Mouse (Mus musculus) embryo, embryonic 10 days (tissue): ENCODE results near the gene Primpol.

ENCODE experiments used
- DNase-seq: peaks from one replicate; pipeline ENCODE4 v3.0.0-alpha.2; 2015; ENCODE audit warnings: low spot score

Gene Primpol

DNA sequence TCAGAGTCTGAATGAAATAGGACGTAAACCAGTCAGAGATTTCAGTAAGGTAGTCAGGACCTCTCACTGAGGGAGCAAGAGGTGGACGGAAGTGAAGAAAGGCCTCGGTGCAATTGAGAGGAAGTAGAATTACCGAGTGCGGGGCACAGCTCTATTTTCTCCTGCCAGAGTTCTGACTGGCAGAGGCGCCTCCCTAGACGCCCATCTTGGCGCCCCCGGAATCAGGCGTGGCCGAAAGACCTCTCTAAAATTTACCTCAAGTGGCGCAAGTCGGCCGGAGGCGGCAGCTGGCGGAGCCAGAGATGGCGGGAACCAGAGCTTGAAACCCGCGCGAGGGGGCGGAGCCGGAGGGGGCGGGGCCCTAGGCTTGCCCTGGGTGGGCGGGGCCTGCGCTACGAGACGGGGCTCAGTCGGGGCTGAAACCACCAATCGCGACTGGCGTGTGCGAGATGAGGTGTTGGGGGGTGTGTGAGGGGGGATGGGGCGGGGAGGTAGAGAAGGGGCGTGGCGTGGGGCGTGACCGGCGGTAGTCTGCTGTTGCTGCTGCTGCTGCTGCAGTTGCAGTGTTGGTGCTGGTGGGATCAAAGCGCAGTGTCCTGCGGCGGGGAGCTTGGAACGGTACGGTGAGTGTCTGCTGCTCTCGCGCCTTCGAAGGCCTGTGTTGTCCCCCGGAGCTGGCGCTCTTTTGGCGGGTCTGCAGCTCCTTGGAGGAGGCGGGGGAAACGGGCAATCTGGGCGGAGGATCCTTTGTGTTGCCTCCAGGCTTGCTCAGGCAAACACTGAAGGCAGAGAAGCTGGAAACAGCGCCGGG, at the start of gene Primpol, which contains the start of gene Casp3:
Primpol (minus strand) TSS at position 334 of the 811 bp plus-strand sequence.
Casp3 (plus strand) TSS at position 413 of the 811 bp plus-strand sequence.
- DNase-seq, result peak; percentile 97

DNA sequence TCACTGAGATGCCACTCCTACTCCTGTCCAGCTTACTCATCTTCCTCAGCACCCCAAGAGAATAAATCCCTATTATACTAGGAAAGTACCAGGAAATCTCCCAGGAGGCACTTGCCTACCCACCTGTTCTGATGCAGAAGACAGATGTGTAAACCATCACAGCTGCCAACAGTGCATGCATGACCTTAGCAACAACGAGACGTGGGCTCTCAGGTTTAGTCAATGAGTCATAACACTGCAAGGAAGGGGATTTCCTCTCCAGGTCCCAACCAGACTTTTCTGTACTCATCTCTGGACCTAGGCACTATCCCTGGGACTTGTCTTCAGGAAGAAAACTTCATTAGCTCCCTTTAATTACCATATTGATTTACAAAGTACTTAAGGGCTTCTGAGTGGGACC, 38.9 kb upstream of the Primpol start:
- DNase-seq, result no peak

DNA sequence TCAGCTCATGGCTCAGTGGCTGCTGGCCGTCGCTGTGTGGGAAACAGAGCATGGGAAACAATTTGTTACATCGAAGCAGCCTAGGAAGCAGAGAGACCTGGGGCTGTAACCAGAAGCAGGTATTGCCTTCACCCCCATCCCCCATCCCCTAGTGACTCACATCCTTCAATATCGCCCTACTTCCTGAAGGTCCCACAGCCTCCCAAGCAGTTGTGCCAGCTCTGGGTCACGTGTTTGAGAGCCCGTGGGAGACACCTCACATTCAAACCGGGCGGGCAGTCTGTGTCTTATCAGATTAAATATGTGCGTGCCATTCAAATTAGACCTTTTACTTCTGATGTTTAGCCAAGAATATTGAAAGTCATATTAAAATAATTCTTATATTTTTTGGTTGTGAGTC, 34.9 kb upstream of the Primpol start:
- no peak for DNase-seq

DNA sequence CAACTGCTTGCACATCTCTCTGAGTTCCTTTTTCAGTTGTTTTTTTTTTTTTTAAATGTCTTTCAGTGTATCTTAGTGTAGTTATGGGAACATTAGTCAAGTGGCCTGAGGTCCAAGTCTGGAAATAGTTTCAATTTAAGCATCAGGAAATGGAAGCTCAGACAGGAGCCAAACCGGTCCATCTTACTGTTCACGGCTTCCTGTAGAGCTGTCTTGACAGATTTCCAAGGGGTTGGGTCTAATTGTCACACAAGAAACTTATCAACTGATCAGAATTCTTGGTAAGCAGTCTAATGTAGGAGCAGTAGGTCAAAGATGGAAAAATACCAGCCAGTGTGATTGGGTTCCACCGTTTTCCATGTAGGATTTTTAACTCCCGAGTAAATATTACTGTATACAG, 31.4 kb upstream of the Primpol start:
- no peak for DNase-seq

GRCm38 (mm10) chr8:46641272-46641671, 24.3 kb upstream of the Primpol start:
- DNase-seq, result no peak

GRCm38 (mm10) chr8:46639852-46640251, 22.8 kb upstream of the Primpol start:
- DNase-seq, result no peak

DNA sequence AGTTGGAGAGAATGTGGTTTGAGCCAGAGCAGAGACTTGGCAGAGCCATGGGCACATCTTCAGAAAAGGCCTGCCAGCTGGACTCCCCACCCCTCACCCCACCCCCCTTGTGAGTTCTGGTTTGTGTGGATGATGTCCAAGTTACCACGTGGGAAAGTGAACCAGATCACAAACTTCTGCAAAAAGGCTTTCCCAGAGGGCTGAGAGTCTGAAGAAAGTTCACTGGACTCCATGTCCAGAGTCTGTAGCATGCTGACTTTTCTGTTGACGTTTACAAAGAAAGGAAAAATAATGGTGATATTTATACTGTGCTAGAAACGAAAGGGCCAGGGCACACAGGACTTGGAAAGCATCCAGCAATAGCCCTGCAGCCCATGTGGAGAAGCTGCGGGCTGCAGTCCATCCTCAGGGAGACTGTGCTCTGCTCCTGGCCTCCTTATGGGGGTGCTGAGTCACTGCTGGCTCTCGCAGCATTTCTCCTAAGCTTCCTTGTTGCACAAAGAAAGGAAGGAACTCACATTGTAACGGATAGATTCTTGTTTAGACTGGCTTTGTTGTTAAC, 22.1 kb upstream of the Primpol start:
- DNase-seq, result peak; percentile 13

DNA sequence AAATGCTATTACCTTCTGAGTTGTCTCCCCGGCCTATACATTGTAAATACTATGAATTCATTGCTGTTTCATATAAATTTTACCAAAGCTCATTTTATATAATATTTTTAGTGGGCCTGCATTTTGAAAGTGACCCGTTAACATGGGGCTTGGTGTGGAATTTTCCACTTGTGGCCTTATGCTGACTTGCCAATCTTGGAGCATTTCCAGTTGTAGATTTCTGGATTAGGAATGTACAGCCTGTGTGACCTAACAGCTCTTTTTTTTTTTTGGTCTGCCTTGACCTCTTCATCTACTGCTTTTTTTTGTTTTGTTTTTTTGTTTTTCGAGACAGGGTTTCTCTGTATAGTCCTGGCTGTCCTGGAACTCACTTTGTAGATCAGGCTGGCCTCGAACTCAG, 13.9 kb upstream of the Primpol start:
- DNase-seq, result no peak

DNA sequence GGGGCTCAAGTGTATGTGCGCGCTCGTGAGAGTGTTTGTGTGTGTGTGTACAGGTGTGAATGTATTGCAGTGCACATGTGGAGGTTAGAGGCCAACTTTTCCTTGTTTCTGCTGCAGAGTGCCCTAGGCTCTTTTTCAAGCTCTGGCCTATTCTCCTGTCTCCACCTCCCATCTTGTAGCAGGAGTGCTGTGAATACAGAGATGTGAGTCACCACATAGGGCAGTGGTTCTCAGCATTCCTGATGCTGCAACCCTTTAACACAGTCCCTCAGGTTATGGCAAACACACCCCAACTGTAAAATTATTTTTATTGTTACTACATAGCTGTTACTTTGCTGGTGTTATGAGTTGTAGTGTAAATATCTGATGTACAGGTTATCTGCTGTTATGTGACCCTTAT, 13.4 kb upstream of the Primpol start:
- DNase-seq, result no peak

- no peak for DNase-seq
Observed at GRCm38 (mm10) chr8:46628645-46629044, 11.6 kb upstream of the Primpol start.

DNA sequence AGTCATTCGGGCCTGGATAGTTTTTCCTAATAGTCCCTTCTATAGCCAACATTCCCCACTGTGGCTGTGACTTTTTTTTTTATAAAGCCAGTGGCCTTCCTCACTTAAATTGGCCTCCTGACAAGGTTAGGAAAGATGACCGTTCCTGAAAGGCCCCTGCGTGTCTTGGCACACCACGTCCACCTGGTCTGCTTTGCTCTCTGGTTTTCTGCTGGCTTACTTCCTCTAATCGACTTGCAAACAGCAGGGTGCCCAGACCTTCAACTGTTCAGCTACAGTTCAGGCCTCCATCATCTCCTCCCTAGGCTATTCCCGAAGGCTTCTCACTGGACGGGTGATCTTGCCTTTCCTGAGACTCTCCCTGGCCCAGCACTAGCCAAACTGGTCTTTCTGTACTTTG, 10.9 kb upstream of the Primpol start:
- no peak for DNase-seq

DNA sequence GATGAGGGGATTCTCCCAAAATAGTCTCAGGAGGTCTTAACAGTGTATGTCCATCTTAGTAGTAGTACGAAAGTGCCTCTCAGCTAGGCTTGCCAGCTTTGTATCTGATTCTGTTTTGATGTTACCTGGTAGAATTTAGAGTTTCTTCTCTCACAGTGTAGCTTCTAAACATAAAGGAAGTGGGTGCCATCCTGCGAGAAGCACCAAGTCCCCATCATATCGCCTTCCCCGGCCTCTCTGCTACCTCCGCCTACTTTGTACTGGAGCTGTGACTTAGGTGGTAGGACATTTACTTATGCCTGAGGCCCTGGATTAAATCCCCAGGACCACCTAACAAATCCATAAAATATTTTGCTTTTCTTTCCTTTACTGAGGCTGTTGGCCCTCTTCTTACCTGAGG, 9.6 kb upstream of the Primpol start:
- DNase-seq, result no peak

GRCm38 (mm10) chr8:46625166-46625565, 8.2 kb upstream of the Primpol start:
- no peak for DNase-seq

DNA sequence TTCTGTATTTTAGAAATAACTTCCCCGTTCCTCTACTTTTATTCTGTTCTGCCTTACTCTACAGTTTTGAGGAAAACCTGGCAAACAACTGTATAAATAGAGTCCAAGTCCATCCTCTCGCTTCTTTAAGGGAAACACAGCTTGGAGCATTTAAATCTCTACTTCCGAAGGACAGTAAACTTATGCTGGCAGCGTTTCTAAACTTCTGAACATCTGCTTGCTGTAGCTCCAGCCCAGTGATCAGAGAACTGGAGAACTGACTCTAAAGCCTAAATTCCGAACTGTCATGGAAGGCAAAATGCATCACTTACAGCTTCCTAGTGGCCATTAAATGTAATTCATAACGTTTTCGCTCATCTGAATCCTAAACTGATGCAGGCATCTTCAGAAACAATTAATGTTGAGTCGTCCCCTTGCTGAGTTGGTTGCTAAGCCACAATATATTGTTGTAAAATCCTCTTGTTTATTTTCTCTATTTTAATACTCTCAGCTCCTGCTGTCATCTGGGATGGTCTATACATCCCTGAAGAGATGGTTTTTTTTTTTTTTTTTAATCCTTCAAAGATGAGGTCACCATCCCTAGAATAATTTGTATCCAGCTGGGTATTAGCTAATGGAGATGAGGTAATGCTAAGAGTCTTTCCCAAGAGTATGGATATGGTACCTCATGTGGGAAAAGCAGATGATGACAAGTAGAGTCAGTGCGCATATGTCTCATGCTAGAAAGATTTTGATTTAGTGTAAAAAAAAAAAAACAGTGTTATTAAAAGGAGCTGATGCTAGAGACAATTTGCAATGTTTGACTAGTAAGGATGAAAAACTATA, 5.6 kb upstream of the Primpol start:
- DNase-seq, result no peak

GRCm38 (mm10) chr8:46618639-46619320, 1.8 kb upstream of the Primpol start:
- DNase-seq, result peak; percentile 19

DNA sequence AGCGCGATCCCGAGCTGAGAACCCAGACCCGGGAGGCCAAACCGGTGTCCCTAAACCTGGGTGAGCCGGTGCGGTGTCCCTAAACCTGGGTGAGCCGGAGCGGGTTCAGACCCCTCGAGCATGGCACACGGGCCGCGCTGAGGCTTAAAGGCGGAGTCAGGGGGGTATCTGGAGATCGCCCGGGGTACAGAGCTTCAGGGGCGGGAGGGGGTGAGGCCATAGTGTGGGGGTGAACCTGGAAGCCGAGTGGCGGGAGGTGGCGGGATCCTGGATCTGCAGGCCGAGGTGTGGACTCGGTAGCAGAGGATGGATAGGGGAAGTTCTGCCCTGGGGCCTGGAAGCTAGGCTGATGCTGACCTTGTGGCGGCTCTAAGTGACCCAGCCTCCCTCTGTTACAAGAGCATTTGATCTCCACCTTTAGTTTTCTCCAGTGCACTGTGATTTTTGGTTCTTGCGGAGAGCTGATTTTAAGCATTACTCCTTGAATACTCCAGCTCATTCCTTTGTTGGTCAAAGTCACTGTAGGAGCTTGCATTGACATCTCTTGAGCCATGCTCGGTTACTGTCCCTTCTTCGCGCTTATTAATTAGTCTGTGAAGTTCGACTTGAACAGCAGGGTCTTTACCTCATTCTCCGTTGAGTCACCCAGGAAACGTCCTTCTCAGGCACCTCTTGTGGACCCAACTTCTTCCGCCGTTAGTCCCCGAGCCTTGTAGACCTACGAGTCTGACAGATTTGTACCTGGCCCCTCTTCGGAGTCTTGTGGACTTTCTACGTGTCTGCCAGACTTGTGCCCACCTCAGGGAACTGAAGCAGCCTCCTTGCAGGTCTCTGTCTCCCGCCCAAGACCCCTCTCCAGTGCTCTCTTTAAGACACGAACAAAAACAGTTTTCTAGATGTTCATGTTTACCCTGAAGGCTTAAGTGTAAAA, 943 bp upstream of the Primpol start:
- DNase-seq, result peak; percentile 46

GRCm38 (mm10) chr8:46615936-46616335, 1.1 kb downstream of the Primpol start:
- DNase-seq, result no peak

GRCm38 (mm10) chr8:46613377-46613776, 3.6 kb downstream of the Primpol start:
- DNase-seq, result no peak

GRCm38 (mm10) chr8:46612913-46613312, 4.1 kb downstream of the Primpol start:
- no peak for DNase-seq

DNA sequence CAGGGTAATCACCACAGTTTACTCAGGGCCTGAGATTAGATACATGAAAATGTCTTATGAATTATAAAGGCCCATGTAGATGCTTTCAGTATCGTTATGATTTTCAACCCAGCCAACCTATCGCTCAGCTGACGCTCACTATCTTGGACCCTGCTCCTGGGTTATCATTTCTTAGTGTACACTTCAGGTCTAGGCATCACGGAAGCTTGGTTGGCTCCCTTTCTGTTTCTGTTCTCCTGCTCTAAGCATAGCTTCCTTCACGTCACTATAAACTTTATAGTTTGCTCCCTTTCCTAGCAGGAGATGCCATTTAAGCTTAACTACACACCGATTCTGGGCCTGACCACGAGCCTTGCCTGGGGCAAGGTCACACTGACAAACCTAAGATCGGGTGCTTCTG, 5.5 kb downstream of the Primpol start:
- DNase-seq, result no peak

DNA sequence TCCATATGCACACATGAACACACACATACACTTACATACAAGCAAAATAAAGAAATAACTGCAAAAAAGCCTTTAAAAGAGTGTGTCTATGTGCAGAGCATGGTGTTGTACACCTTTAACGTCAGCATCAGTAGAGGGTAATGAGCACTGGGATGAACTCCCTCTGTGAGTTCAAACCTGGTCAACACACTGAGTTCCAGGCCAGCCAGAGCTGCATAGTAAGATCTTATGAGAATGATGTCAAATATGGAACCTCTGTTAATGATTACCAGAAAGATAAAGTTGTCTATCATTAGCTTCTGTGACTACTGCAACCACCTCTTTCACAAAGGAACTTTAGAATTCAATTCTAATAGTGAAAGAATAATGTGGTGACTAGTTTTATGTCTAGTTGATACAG, 10.1 kb downstream of the Primpol start:
- DNase-seq, result no peak
